Mouse (Mus musculus): ENCODE measurements around the gene Pogz. TPM values are rescaled to one million over a fixed set of nuclear protein-coding genes. Genes with fewer than 3 reads are reported as not detected.

The Pogz gene
- 38.1 and 40.0 TPM in 2 replicates for polyA plus RNA-seq (2012; rRNA removed)

DNA sequence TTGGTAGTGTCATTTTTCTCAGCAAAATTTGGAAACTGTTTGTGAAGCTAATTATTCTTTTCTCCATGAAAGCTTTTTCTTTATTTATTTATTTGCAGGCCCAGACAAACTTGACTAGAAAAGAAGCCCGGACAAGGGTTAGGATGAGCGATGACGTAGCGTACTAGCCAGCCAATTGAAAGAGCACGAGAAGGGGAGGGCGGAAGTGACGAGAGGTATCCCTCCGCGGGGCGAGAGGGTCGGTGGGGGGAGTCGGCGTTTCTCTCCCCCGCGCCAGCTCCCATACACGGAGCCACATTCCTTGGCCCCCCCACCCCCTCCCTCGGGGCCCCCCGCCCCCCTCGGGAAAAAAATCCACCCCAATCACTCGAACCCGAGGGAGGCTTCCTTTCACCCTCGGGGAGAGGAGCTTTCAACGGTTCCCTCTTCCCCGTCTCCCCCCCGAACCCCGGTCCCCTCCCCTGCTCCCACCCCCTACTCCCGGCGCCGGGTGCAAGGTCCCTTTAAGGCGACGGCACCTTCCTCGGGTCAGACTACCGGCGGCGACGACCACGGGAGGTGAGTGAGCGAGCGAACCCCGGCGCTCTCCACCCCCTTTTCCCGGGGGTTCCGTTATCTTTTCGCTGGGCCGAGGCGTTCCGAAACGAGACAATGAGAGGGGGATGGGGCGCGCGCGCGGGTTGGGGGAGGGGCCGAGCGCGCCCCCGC lies at the start of gene Pogz:
Gene Pogz, plus strand, starts transcription at position 385 of the 708 bp plus-strand sequence.
- Histone ChIP-seq H3K27ac (ENCODE audit: insufficient read depth, low read length) (peak within 1 kb of the TSS; percentile 96), H3K4me3 (ENCODE audit: insufficient read depth, low read length) (peak within 1 kb of the TSS; percentile 62), H3K4me1 (ENCODE audit: control insufficient read depth, insufficient read depth, low read length) (peaks cover 5% of the 10 kb centered on the region; the same call in 1 of the 2 replicates)
- TF ChIP-seq CTCF (IDR thresholded peaks at IDR 0.05; ENCODE audit: extremely low read depth, insufficient read depth, low read length), result no peak
- TF ChIP-seq POLR2A (IDR thresholded peaks at IDR 0.05; ENCODE audit: extremely low read depth, insufficient read depth, low read length), result peak; percentile 57; the same call in 1 of the 2 replicates

DNA sequence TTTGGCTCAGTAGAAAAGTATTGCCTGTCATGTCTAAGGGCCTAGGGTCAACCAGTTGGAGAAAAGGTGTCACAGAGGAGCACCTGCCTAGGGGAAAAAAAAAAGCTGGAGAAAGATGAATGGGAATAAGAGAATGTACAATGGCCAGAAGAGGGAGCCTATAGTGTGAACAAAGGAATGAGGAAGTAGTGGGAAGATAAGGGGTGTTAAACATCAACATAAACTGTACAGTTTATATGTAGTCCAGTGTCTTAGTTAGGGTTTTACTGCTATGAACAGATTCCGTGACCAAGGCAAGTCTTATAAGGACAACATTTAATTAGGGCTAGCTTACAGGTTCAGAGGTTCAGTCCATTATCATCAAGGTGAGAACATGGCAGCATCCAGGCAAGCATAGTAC lies 48.3 kb upstream of the Pogz start:
- Histone ChIP-seq H3K4me3 (ENCODE audit: insufficient read depth, low read length) (no peak overlapping the region), H3K27ac (ENCODE audit: insufficient read depth, low read length) (no peak overlapping the region), H3K4me1 (ENCODE audit: control insufficient read depth, insufficient read depth, low read length) (no peaks in the 10 kb centered on the region)
- no peak for TF ChIP-seq POLR2A (IDR thresholded peaks at IDR 0.05; ENCODE audit: extremely low read depth, insufficient read depth, low read length)
- TF ChIP-seq CTCF (IDR thresholded peaks at IDR 0.05; ENCODE audit: extremely low read depth, insufficient read depth, low read length), result no peak

DNA sequence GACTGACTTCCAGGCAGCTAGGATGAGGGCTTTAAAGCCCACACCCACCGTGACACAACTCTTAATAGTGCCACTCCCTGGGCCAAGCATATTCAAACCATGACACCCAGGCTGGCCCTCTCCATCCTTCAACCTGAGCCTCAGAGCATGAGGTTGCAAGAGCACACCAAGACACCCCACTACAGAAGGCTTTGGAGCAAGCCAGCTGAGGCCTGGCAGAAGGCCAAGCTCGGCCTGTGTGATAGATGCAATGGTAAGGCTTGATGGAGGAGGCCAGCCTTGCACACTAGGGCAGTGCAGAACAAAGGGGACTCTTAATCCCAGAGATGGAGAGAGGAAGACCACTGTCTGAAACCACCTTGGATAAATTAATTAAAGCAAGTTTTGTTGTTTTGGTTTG lies 47.9 kb upstream of the Pogz start:
- no peak overlapping the region for H3K27ac ChIP-seq (ENCODE audit: insufficient read depth, low read length)
- H3K4me1 ChIP-seq (ENCODE audit: control insufficient read depth, insufficient read depth, low read length), result no peaks in the 10 kb centered on the region
- no peak for TF ChIP-seq CTCF (IDR thresholded peaks at IDR 0.05; ENCODE audit: extremely low read depth, insufficient read depth, low read length)
- TF ChIP-seq POLR2A (IDR thresholded peaks at IDR 0.05; ENCODE audit: extremely low read depth, insufficient read depth, low read length), result no peak
- H3K4me3 ChIP-seq (ENCODE audit: insufficient read depth, low read length), result no peak overlapping the region

DNA sequence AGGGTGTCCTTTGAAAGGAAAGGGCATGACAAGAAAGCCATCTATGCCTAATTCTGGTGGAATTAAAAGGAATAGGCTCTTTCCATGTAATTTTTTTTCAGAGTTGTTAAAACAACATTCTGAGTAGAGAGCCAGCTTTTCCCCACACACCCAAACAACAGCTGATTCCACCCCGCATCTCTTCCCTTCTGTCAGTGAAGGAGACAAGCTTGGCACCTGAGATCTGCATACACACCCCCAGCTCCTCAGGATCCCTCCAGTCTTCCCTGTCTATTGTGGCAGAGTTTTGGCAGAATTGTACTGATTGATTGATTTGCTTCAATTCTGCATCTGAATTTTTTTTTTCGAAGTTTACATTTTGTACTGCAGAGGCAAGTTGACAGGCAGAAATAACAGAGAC lies 45.1 kb upstream of the Pogz start:
- Histone ChIP-seq H3K27ac (ENCODE audit: insufficient read depth, low read length) (no peak overlapping the region), H3K4me3 (ENCODE audit: insufficient read depth, low read length) (no peak overlapping the region), H3K4me1 (ENCODE audit: control insufficient read depth, insufficient read depth, low read length) (no peaks in the 10 kb centered on the region)
- TF ChIP-seq CTCF (IDR thresholded peaks at IDR 0.05; ENCODE audit: extremely low read depth, insufficient read depth, low read length) (no peak), POLR2A (IDR thresholded peaks at IDR 0.05; ENCODE audit: extremely low read depth, insufficient read depth, low read length) (no peak)

- TF ChIP-seq POLR2A (IDR thresholded peaks at IDR 0.05; ENCODE audit: extremely low read depth, insufficient read depth, low read length), result no peak
- no peak for TF ChIP-seq CTCF (IDR thresholded peaks at IDR 0.05; ENCODE audit: extremely low read depth, insufficient read depth, low read length)
- H3K4me1 ChIP-seq (ENCODE audit: control insufficient read depth, insufficient read depth, low read length), result no peaks in the 10 kb centered on the region
Measured at GRCm38 (mm10) chr3:94793672-94794071, 43.7 kb upstream of the Pogz start.

GRCm38 (mm10) chr3:94794359-94794758 lies 43.0 kb upstream of the Pogz start:
- no peak for TF ChIP-seq CTCF (IDR thresholded peaks at IDR 0.05; ENCODE audit: extremely low read depth, insufficient read depth, low read length)
- no peak for TF ChIP-seq POLR2A (IDR thresholded peaks at IDR 0.05; ENCODE audit: extremely low read depth, insufficient read depth, low read length)
- Histone ChIP-seq H3K4me1 (ENCODE audit: control insufficient read depth, insufficient read depth, low read length) (no peaks in the 10 kb centered on the region), H3K27ac (ENCODE audit: insufficient read depth, low read length) (no peak overlapping the region), H3K4me3 (ENCODE audit: insufficient read depth, low read length) (no peak overlapping the region)

More at GRCm38 (mm10) chr3:94793672-94794071, 43.7 kb upstream of the Pogz start:
- Histone ChIP-seq H3K27ac (ENCODE audit: insufficient read depth, low read length) (no peak overlapping the region), H3K4me3 (ENCODE audit: insufficient read depth, low read length) (no peak overlapping the region)

- no peaks in the 10 kb centered on the region for H3K4me1 ChIP-seq (ENCODE audit: control insufficient read depth, insufficient read depth, low read length)
- TF ChIP-seq POLR2A (IDR thresholded peaks at IDR 0.05; ENCODE audit: extremely low read depth, insufficient read depth, low read length) (no peak), CTCF (IDR thresholded peaks at IDR 0.05; ENCODE audit: extremely low read depth, insufficient read depth, low read length) (no peak)
- H3K27ac ChIP-seq (ENCODE audit: insufficient read depth, low read length), result no peak overlapping the region
- H3K4me3 ChIP-seq (ENCODE audit: insufficient read depth, low read length), result no peak overlapping the region
Measured at GRCm38 (mm10) chr3:94795596-94796140, 41.7 kb upstream of the Pogz start.

GRCm38 (mm10) chr3:94796181-94796580 lies 41.2 kb upstream of the Pogz start:
- H3K4me1 ChIP-seq (ENCODE audit: control insufficient read depth, insufficient read depth, low read length), result no peaks in the 10 kb centered on the region
- TF ChIP-seq CTCF (IDR thresholded peaks at IDR 0.05; ENCODE audit: extremely low read depth, insufficient read depth, low read length), result no peak
- TF ChIP-seq POLR2A (IDR thresholded peaks at IDR 0.05; ENCODE audit: extremely low read depth, insufficient read depth, low read length), result no peak
- no peak overlapping the region for H3K27ac ChIP-seq (ENCODE audit: insufficient read depth, low read length)
- no peak overlapping the region for H3K4me3 ChIP-seq (ENCODE audit: insufficient read depth, low read length)

- Histone ChIP-seq H3K27ac (ENCODE audit: insufficient read depth, low read length) (no peak overlapping the region), H3K4me3 (ENCODE audit: insufficient read depth, low read length) (no peak overlapping the region), H3K4me1 (ENCODE audit: control insufficient read depth, insufficient read depth, low read length) (no peaks in the 10 kb centered on the region)
- TF ChIP-seq POLR2A (IDR thresholded peaks at IDR 0.05; ENCODE audit: extremely low read depth, insufficient read depth, low read length) (no peak), CTCF (IDR thresholded peaks at IDR 0.05; ENCODE audit: extremely low read depth, insufficient read depth, low read length) (no peak)
Measured at GRCm38 (mm10) chr3:94804146-94804545, 33.2 kb upstream of the Pogz start.

DNA sequence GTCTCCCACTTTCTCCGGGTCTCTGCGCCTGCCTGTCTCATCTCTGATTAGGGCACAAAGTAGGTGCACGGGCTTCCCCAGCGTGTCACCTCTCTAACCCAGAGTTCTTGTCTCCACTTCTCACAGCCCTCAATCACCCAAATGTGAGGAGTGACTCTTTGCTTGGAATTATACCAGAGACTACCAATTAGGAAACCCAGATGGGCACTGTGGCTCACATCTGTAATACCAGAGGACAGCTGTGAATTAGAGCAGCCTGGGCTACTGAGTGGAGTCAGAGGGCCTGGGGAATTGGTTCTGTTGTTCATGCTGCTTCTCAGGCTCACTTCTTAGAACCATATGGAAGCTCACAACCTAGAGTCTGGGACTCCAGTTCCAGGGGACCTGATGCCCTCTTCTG lies 32.4 kb upstream of the Pogz start:
- H3K27ac ChIP-seq (ENCODE audit: insufficient read depth, low read length), result no peak overlapping the region
- no peaks in the 10 kb centered on the region for H3K4me1 ChIP-seq (ENCODE audit: control insufficient read depth, insufficient read depth, low read length)
- H3K4me3 ChIP-seq (ENCODE audit: insufficient read depth, low read length), result no peak overlapping the region
- TF ChIP-seq POLR2A (IDR thresholded peaks at IDR 0.05; ENCODE audit: extremely low read depth, insufficient read depth, low read length), result no peak

Measured in cortical plate, adult 2 months (tissue).